Mouse (Mus musculus) kidney, adult 11 months (tissue): ENCODE data around the gene Mettl1.
"Not testable (repeated sequence)": the region's sequence is repeated elsewhere in the genome, so short reads cannot be mapped to it uniquely, and the experiment has no call there.

Source experiments
- DNase-seq: peaks from one replicate; pipeline ENCODE4 v3.0.0; 2022

Mettl1 gene

DNA sequence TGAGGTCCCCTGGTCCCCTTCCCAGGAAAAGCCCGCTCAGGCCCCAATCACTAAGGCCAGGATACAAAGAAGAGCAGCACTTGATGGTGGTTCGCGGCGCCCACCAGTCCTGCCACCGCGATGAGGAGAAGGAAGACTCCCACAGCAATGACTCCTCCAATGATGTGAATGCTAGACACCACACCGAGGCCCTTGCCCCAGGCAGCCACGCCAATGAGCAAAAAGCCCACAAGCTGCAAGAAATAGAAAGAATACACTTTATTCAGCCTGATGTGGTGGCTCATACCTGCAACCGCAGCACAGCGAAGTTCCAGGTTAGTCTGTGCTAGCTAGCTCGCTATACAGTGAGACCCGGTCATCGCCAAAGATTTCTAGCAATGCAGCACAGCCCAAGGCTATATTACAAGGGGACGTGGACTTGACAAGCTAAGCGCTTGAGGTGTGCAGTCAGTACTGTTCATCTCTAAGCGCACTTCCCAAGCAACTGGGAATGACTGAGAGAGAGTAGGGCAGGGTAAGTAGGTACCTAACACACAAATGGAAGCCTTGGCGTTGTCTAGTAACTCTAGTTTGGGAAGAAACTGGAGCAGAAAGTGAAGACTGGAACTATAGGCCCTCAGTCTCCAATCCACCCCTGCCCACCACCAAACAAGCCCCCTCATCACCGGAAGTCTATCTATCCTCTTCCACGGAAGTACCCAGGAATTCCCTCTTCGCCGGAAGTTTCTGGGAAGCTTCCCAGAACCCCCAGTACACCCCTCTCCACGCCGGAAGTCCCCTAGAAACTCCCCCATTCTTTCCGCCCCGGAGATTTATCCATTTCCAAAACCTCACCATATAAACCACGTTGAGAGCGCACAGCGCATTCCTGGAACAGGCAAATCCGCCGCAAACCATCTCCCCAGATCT, 28.3 kb downstream of the Mettl1 start:
- DNase-seq = no peak

DNA sequence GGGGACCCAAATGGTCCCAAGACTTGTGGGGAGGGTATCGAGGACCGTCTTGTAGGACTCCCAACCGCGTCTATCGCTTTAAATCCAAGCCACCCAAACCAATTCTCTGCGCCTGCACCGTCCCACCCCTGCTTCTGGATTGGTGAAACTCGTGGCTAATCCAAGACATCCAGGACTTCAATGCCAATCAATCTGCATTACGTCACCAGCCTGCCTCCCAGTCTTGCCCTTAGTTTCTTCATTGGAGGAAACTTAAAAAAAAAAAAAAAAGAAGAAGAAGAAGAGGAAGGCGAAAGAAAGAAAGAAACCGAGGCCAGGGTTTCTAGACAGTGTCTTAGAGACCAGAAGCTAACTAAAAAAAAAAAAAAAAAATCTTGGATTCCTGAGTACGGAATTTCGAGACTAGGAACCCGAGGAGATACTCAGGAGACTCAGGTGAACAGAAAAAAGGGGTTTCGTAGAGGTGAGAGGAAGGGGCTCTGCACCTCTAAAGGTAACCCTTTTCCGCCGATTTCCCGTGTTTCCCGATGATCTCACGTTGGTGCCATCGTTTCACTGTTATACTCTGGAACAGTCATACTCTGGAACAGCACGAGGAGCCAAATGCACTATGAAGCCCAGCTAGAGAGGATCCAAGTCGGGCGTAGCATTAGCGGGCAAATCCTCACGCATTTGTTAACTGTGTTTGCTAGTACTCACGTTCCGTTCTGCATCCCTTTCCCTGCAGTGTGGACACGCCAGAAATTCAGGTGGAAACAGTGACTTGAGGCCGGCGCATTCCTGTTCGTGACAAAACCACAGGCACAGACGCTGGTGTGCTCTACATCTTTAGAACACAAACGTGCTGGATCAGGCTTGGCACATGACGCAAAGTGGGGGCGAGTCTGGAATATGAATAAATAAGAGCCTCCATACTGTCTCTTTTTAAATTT, 29.2 kb downstream of the Mettl1 start, which contains the start of gene Tspan31:
Gene Tspan31, minus strand, starts transcription at position 75 of the 932 bp plus-strand sequence.
- peak; percentile 96 for DNase-seq

DNA sequence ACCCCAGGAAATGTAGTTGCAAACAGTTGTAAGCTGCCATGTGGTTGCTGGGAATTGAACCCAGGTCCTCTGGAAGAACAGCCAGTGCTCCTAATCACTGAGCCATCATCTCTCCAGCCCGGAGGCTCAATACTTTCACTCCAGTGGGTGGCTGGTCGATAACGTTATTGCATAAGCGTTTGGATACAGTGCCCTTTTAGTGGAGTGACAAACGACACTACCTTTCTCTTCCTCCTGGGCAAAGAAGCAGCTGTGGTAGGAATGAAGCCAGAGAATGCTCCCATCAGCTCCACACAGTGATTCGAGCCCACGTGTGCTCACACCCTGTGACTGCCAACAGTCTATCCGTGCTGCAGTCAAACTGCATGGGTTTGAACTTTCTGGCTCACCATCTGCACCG, 30.0 kb downstream of the Mettl1 start:
- no peak for DNase-seq

DNA sequence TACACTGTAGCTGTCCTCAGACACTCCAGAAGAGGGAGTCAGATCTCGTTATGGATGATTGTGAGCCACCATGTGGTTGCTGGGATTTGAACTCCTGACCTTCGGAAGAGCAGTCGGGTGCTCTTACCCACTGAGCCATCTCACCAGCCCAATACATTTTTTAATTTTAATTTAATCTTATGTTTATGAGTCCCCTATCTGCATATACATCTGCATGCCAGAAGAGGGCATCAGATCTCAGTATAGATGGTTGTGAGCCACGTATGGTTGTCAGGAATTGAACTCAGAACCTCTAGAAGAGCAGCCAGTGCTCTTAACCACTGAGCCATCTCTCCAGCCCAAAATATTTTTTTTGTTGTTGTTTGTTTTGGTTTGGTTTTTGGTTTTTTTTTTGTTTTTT, 31.1 kb downstream of the Mettl1 start:
- not testable (repeated sequence) for DNase-seq

DNA sequence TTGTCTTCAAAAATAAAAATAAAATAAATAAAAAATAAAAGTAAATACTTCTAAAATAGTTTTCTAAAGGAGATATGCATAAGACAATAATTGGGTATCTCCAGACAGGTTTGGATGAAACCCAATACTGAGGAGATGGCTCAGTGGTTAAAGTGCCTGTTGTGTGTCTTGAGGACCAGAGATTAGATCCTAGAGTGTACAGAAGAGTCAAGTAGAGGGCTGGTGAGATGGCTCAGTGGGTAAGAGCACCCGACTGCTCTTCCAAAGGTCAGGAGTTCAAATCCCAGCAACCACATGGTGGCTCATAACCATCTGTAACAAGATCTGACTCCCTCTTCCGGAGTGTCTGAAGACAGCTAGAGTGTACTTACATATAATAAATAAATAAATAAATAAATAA, 31.8 kb downstream of the Mettl1 start:
- not testable (repeated sequence) for DNase-seq

DNA sequence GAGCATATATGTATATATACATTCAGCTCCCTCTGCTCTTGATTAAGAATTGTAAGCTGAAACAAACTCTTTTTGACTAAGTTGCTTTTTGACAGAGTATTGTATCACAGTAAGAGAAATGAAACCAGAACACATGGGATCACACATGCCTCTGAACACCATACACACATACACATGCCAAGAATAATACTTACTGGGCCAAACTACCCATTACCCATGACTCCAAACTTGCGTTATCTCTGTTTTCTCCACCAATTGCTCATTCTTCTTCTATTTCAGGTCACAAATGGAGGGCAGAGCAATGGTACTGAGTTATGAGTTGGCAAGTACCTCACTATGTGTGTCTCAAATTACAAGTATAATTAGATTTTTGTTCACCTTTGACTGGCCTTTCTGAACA, 32.8 kb downstream of the Mettl1 start:
- DNase-seq = no peak

DNA sequence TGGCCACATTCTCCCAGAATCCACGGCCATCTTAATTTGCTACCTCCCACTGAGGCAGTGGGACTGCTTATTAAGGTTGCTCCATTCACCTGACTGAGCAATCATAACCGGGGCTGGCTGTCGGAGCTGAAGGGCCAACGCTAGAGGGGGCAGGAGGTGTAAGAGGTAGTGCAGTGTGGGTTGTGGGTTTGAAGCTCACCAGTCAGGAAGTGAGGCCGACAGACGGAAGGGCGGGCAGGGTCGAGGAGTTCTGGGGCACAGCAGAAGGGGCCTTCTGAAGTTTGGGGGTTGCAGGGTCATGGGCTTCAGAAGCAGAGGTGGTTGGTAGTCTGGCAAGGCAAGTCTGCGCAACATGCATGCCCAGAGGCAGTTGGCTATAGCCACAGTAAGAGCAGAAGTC, 33.9 kb downstream of the Mettl1 start, which contains the start of gene Agap2:
Gene Agap2, plus strand, starts transcription at position 205 of the 400 bp plus-strand sequence.
- no peak for DNase-seq

DNA sequence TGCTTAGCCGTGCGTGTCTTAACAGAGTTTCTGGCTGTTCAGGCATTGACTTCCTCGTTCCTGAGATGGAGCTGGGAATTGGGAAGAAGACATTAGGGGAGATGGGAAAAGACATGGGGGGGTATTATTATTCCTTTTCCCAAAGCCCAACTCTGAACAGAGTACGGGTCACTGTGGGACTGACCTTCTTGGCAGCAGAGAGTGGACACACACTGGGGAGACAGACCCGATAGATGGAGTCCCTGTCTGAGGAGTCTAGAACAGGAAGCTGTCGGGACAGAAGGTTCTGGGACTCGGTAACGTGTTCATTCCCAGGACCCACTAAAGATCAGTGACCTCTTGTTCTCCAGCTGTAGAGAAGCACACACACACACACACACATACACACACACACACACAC, 34.4 kb downstream of the Mettl1 start:
- DNase-seq = no peak

DNA sequence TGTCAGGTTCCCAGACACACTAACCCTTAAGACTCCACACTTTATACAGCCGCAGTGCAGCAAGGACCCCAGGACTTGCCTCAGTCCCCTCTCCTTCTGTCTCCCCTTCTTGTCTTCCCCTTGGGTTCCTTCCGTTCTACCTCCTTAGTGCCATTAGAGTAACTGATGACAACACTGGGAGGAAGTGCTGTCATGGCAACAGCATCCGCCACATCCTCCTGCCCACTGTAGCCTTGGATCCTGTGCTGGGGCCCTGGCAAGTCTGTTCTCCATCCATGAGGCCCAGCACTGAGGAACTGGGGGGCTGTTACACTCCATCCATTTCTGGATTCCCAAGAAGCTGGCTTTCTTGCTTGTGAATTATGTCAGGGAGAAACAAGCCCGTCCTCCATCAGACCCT, 34.9 kb downstream of the Mettl1 start:
- DNase-seq = no peak

DNA sequence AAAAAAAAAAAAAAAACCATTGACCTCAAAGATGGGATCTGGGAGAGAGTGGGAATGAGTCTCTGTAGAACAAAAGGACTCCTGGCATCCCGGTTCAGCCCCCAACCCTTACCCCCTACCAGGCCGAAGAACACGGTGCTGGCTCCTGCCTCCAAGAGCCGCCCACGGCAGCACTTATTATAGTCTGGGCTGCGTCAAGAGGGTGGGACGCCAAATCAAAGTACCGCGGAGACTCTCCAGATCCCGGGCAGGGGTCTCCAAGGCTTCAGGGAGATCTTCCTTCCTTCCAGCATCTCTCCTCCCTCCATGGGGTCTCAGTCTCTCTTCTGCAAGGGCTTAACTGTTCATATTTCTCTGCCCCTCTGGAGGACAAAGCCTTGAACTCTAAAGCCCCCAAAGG, 36.3 kb downstream of the Mettl1 start:
- no peak for DNase-seq

DNA sequence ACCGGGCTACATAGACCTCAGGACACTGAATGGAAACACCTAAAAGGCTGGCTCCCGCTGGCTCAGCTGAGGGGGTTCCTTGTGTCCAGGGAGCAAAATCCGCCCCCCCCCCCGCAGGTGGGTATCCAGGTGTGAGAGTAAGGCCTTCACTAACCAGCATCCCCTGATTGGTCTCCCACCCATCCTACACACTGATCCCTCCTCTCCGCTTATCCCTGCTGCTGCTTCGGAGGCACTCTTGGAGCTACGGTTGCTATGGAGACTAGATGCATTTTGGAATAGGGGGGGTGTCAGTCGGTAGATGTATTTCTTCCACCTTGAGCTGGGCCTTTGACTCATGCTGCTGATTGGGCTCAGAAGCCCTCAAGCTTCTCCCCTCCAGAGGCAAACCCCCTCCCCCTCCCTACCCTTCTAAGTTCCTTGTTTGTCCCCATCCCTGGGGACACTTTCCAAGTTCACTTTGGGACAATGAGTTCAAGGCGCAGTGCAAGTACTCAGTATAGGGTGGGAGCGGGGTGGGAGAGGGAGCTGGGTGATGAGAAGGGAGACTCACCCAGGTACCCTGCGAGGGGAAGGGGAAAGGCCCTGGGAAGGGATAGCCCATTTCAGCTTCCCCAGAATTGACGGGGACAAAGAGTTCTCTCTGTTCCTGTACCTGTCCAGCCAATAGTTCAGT, 36.9 kb downstream of the Mettl1 start:
- DNase-seq = no peak

DNA sequence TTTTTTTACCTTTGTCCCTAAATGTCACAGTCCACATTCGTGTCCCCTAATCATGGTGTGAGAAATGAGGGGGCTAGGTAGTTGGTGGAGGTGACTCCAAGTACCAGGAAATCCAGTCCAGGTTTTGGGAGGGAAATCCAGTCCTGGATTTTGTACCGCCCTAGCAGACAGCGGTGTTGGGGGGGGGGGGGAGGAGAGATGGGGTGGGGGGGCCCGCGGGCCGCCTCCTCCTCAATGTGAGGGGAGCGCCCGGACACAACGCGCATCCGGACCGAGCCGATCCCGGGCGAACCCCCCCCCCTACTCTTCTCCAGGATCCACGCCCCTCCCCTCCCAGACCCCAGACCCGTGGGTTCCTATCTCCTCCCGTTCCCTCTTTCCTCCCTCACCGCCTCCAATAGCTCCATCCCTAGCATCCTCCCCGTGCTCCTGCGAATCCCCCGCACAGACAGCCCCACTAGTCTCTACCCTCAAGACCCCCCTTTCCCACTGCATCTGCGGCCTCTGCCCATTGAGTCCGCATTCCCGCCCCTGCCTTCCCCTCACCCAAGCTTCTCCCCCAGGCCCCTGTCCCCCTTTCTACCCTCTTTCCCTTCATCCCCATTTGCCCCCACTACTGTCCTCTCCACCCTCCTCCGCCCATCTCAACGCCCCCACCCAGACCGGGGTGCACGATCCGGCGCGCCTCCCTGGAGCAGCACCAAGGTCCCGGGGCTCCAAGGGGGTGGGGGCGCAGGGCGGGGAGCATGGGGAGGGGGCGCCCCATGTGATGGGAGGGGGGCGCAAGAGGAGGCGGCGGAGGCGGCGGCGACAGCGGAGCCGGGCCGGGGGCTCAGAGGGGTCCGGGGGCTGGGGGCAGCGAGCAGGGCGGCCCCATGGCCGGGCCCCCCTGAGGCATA, 37.7 kb downstream of the Mettl1 start:
- no peak for DNase-seq

DNA sequence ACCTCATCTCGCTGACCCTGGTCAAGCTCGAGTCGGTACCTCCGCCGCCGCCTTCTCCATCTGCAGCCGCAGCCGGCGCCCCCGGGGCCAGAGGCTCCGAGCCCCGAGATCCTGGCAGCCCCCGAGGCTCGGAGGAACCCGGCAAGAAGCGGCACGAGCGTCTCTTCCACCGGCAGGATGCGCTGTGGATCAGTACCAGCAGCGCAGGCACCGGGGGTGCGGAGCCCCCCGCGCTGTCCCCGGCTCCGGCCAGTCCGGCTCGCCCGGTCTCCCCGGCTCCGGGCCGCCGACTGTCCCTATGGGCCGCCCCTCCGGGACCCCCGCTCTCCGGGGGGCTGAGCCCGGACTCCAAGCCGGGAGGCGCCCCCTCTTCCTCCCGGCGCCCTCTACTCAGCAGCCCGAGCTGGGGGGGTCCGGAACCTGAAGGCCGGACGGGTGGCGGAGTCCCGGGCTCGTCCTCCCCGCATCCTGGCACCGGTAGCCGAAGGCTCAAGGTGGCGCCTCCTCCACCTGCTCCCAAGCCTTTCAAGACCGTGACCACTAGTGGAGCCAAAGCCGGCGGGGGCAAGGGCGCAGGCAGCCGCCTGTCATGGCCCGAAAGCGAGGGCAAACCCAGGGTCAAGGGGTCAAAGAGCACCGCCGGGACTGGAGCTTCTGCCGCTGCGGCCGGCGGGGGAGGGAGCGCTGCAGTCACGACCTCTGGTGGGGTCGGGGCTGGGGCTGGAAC, 38.6 kb downstream of the Mettl1 start:
- DNase-seq = no peak

DNA sequence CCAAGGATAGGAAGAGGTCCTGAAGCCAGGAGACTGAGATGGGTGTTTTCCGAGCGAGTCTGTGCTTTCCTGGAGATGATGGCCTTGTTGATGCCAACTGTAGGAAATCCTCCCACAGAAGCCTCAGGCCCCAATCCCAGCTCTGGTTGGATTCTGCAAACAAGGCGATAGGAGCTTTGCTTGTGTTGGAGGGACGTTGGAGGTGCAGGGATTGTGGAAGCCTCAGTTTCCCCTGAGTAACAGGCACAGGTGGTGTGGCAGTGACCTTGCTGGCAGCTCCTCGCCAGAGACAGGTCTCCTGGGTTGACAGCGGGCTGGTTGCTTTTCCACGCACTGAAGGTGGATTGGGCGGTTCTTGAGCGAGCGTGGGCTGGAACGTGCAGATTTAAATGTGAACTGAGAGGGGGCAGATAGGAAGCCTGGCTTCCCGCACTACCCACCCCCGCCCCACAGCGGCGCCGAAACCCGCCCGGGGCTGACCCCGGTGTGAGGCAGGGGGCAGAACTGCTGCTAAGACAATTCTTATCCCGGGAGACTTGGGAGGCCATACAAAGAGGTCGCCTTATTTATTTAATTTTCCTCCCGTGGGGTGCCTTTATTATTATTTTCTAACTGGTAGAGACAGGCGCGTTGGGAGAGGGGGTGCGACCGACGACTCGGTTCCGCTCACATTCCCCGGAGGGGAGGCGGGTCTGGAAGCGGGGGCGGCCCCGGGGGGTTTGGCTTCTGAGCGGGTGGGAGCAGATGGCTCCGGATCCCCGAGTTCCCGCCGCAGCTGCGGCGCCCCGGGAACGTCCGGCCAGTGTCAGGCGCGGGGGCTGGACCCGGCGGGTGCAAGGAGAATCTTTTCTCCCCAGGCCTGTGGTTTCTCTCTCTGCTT, 39.9 kb downstream of the Mettl1 start:
- DNase-seq = no peak

DNA sequence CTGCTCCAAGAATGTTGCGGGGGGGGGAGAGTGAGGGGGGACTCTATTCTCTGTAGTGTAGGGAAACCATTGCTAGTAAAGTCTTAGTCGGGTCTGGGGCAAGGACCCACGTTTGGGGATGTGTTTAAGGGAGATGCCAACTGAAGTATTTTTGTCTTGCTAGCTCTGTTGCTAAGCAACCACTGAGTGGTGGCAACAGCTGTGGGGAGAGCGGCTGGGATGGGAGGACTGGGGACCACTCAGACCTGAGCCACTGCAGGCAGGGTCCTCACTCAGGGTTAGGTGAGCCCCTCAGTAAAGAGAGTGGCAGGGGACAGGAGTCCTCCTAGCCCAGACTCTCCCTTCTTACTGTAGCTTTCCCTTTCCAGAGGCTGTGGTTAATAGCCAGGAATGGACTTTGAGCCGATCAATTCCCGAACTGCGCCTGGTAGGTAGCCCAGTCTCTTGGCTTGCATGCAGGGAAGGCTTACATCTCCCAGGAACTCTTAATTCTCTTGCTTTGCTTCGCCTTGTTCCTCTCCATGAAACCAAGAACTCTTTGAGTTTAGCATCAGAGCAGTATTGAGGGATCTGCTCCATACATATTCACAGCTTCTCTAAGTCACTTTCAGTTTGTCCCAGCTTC, 40.9 kb downstream of the Mettl1 start:
- no peak for DNase-seq

DNA sequence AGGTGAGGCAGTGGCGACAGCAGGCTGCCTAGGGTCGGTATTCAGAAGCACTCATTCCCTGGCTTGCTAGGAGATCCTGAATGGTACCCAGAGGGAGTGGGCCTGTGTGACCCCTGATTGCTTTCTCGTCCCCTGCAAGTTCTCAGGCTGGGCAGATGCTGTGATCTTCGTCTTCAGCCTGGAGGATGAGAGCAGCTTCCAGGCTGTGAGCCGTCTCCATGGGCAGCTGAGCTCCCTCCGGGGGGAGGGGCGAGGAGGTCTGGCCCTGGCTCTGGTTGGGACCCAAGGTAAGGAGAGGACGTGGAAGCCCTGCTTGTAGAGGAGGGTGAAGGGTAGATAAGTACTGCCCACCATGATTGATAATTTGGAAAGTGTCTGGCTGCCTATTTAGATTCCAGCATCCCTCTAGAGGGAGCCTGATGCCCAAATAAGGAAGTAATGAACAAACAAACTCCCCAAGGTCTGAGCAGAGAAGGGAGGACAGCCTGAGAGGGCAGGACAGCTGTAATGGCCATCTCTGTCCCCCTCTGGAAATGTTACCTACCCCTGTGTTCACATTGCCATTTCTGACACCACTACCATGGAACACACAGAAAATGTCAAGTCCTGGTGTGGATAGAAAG, 42.2 kb downstream of the Mettl1 start:
- DNase-seq = no peak

DNA sequence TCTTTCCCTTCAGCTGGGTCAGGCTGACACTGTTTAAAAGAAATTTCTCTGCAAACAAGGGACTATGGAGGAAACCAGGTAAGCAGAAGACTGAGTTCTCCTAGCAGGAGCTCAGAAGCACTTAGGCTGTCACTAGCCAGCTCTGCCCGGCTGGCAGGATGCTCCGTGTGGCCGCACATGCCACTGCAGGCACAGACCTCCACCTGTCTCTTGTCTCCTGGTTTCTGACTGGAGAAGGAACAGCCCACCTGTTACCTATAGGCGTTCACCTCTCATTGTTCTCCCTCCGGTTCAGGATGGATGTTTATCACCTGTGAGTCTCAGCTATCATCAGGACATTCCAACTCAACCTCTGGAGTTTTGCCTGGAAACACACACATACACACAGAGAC, 42.7 kb downstream of the Mettl1 start:
- DNase-seq = no peak

DNA sequence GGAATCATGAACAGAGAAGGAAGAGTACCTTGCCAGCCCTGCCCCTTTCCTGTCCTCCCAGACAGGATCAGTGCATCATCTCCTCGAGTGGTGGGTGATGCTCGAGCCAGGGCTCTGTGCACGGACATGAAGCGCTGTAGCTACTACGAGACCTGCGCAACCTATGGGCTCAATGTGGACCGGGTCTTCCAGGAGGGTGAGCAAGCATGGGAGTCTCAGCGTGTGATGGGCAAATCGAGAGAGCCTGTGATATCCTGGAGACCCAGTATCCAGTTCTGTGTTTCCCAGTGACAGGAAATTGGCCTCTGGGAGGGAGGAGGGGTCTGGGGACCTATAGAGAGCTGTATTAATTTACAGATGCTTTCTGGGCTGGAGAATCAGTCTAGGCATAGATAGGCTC, 43.8 kb downstream of the Mettl1 start:
- no peak for DNase-seq

DNA sequence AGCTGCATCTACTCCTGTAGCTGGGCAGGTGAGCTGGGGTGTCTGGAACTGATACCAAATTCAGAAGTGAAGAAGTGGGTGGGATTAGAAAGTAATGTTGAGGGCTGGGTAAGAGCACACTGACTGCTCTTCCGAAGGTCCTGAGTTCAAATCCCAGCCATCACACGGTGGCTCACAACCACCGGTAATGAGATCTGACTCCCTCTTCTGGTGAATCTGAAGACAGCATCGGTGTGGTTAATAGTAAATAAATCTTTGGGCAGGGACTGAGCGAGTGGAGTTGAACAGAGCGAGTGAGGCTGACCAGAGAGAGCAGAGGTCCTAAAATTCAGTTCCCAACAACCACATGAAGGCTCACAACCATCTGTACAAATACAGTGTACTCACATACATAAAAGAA, 44.4 kb downstream of the Mettl1 start:
- no peak for DNase-seq
